Mouse (Mus musculus) left cerebral cortex, adult 2 months (tissue): ENCODE data around the gene Gpa33. TPM values are rescaled to one million over a fixed set of nuclear protein-coding genes. Genes with fewer than 3 reads are reported as not detected.

Experiments used
- DNase-seq, 2 experiments: peaks; one replicate each; pipeline ENCODE4 v3.0.0; 2021 to 2022; ENCODE audit warnings: low spot score in 2 of 2, mixed read lengths in 1 of 2; ENCODE audit errors: extremely low spot score in 1 of 2
- H3K27ac ChIP-seq: fragments of 200-600 bp; 2 replicates; pipeline ENCODE4 v1.8.1; 2022
- H3K4me3 ChIP-seq: fragments of 200-600 bp; 2 replicates; pipeline ENCODE4 v1.8.1; 2022
- CTCF ChIP-seq: fragments of 200-600 bp; IDR thresholded peaks from 2 replicates; pipeline ENCODE4 v1.8.1; 2022; ENCODE audit warnings: antibody characterized with exemption, mild to moderate bottlenecking, moderate library complexity
- intact Hi-C: fragments of 180-260 bp; cut with DNase I; formaldehyde crosslinking; loops from one replicate; pipeline ENCODE4 v1.15.1; 2025
- total RNA-seq, 2 experiments: library from RNA; stranded (reverse); gene quantifications; 2 replicates each; pipeline ENCODE4 v1.2.3; 2021

The Gpa33 gene
- total RNA-seq, 2 experiments from 2014 or later: not detected

- DNase-seq: no peak
- no peak for TF ChIP-seq CTCF
- intact Hi-C loops: no loop called here
- H3K4me3 ChIP-seq: no peak overlapping the region
- H3K27ac ChIP-seq: no peak overlapping the region
Measured at GRCm38 (mm10) chr1:166117866-166118639, 12.0 kb upstream of the Gpa33 start.

GRCm38 (mm10) chr1:166122114-166122513, 7.9 kb upstream of the Gpa33 start:
- Histone ChIP-seq H3K27ac (no peak overlapping the region), H3K4me3 (no peak overlapping the region)
- no peak for DNase-seq
- intact Hi-C loops: no loop called here
- TF ChIP-seq CTCF: no peak

- intact Hi-C loops: no loop called here
- TF ChIP-seq CTCF: no peak; the same call in 1 of the 2 replicates
- H3K4me3 ChIP-seq: no peak overlapping the region
- no peak for DNase-seq
- H3K27ac ChIP-seq: no peak overlapping the region
Measured at GRCm38 (mm10) chr1:166123045-166123444, 7.0 kb upstream of the Gpa33 start.

GRCm38 (mm10) chr1:166123751-166124150, 6.3 kb upstream of the Gpa33 start:
- DNase-seq: no peak
- no peak overlapping the region for H3K27ac ChIP-seq
- TF ChIP-seq CTCF: no peak
- intact Hi-C loops: no loop called here
- H3K4me3 ChIP-seq: no peak overlapping the region

- DNase-seq: no peak
- intact Hi-C loops: no loop called here
- TF ChIP-seq CTCF: no peak
- no peak overlapping the region for H3K27ac ChIP-seq
- H3K4me3 ChIP-seq: no peak overlapping the region
Measured at GRCm38 (mm10) chr1:166124932-166125593, 5.0 kb upstream of the Gpa33 start.

GRCm38 (mm10) chr1:166126290-166126689, 3.7 kb upstream of the Gpa33 start:
- intact Hi-C loops: no loop called here

GRCm38 (mm10) chr1:166126795-166127194, 3.2 kb upstream of the Gpa33 start:
- intact Hi-C loops: no loop called here
- TF ChIP-seq CTCF: no peak
- H3K27ac ChIP-seq: no peak overlapping the region
- no peak for DNase-seq
- H3K4me3 ChIP-seq: no peak overlapping the region

More at GRCm38 (mm10) chr1:166126290-166126689, 3.7 kb upstream of the Gpa33 start:
- no peak for DNase-seq
- TF ChIP-seq CTCF: no peak
- H3K27ac ChIP-seq: no peak overlapping the region
- H3K4me3 ChIP-seq: no peak overlapping the region

GRCm38 (mm10) chr1:166127719-166128118, 2.3 kb upstream of the Gpa33 start, which contains the start of gene Dusp27:
Gene Dusp27, minus strand, starts transcription at chr1:166127922.
- TF ChIP-seq CTCF: no peak
- intact Hi-C loops: no loop called here
- H3K4me3 ChIP-seq: no peak within 1 kb of the TSS
- DNase-seq: no peak
- no peak within 1 kb of the TSS for H3K27ac ChIP-seq

- no peak for TF ChIP-seq CTCF
- Histone ChIP-seq H3K27ac (no peak overlapping the region), H3K4me3 (no peak overlapping the region)
- DNase-seq: no peak
- intact Hi-C loops: no loop called here
Measured at GRCm38 (mm10) chr1:166128551-166128950, 1.5 kb upstream of the Gpa33 start.

GRCm38 (mm10) chr1:166132367-166132766, 2.3 kb downstream of the Gpa33 start:
- TF ChIP-seq CTCF: no peak
- Histone ChIP-seq H3K27ac (no peak overlapping the region), H3K4me3 (no peak overlapping the region)
- intact Hi-C loops: no loop called here
- no peak for DNase-seq

- Histone ChIP-seq H3K27ac (no peak overlapping the region), H3K4me3 (no peak overlapping the region)
- DNase-seq: no peak
- intact Hi-C loops: no loop called here
- no peak for TF ChIP-seq CTCF
Measured at GRCm38 (mm10) chr1:166135091-166135740, 5.2 kb downstream of the Gpa33 start.
